ENCODE assay signal across 21 mouse cellular contexts in genomic region chr8:7799221-7799620, GRCm38 (mm10).
DNase-seq lines count a peak whose midpoint lies in the region; ATAC-seq and TF ChIP-seq lines count a peak whose summit lies in the region.
"Had no signal": no experiment of that assay in that cellular context is flagged by ENCODE, and none has a peak within 500 bp of the region (broad histone marks: within the 10 kb centered on the region; RNA-seq: fewer than 3 reads in every experiment).

No protein-coding gene starts in this region.

- H3K27me3 ChIP-seq in heart, adult 2 months (ENCODE audit: control insufficient read depth, insufficient read depth, low read length) = no peaks in the 10 kb centered on the region
- H3K27me3 ChIP-seq in kidney, embryonic 16.5 days (ENCODE audit: insufficient read depth, low read length) = no peaks in the 10 kb centered on the region
- no peaks in the 10 kb centered on the region for H3K27me3 ChIP-seq in kidney, embryonic 14.5 days (ENCODE audit: control insufficient read depth, insufficient read depth, low read length)
- H3K27me3 ChIP-seq in lung, postnatal 0 days (replicated peaks; ENCODE audit: insufficient read depth, low read length) = no peaks in the 10 kb centered on the region
- H3K27me3 ChIP-seq: forebrain, embryonic 15.5 days; heart, embryonic 13.5 days; neural tube, embryonic 13.5 days had no signal

- H3K79me2 ChIP-seq in heart, adult 2 months (replicated peaks; ENCODE audit: control insufficient read depth, insufficient read depth, low read length) = no peaks in the 10 kb centered on the region

- peak in 1 of 2 experiments; percentile 4 for DNase-seq in heart, adult 2 months
- DNase-seq in heart, postnatal 25 days (ENCODE audit: low spot score) = no peak
- no peak for DNase-seq in lung, postnatal 0 days (ENCODE audit: low spot score)
- DNase-seq in lung, adult 18-20 months = no peak
- no peak for DNase-seq in T-cell, adult 2 months (ENCODE audit: low spot score)
- DNase-seq: cerebellum, adult 9-11 months; layer of hippocampus, postnatal 36 days; retina, postnatal 1 day; right cerebral cortex, postnatal 25 days; spleen, adult 18-20 months had no signal

- TF ChIP-seq CTCF in heart, adult 2 months (IDR thresholded peaks at IDR 0.05) = peak; percentile 15; the same call in 1 of the 2 replicates
- TF ChIP-seq CTCF in lung, postnatal 0 days (IDR thresholded peaks at IDR 0.05) = no peak

- 49% methylated on average over 3 of the region's 3 CpGs for WGBS in heart, adult 2 months
- 73% methylated on average over 3 of the region's 3 CpGs for WGBS in kidney, embryonic 16.5 days
- WGBS in kidney, embryonic 14.5 days = 71% methylated on average over 3 of the region's 3 CpGs
- WGBS in lung, postnatal 0 days = 69% methylated on average over 3 of the region's 3 CpGs

- no peak for TF ChIP-seq POLR2A in heart, adult 2 months (IDR thresholded peaks at IDR 0.05; ENCODE audit: insufficient read depth, low read depth, low read length)

- no peaks in the 10 kb centered on the region for H3K9me3 ChIP-seq in kidney, embryonic 16.5 days (ENCODE audit: low read length)
- H3K9me3 ChIP-seq in kidney, embryonic 14.5 days (ENCODE audit: control insufficient read depth, low read length) = no peaks in the 10 kb centered on the region
- no peaks in the 10 kb centered on the region for H3K9me3 ChIP-seq in lung, postnatal 0 days (ENCODE audit: low read length)
- H3K9me3 ChIP-seq: forebrain, embryonic 15.5 days; heart, embryonic 13.5 days; midbrain, embryonic 10.5 days; neural tube, embryonic 13.5 days had no signal

- no peak overlapping the region for H3K4me2 ChIP-seq in kidney, embryonic 16.5 days (replicated peaks; ENCODE audit: low read depth, low read length)
- H3K4me2 ChIP-seq in kidney, embryonic 14.5 days (replicated peaks; ENCODE audit: low read depth, low read length) = no peak overlapping the region
- no peak overlapping the region for H3K4me2 ChIP-seq in lung, postnatal 0 days (replicated peaks; ENCODE audit: low read depth, low read length)
- H3K4me2 ChIP-seq: forebrain, embryonic 15.5 days; heart, embryonic 13.5 days; neural tube, embryonic 13.5 days had no signal

- H3K36me3 ChIP-seq in heart, adult 2 months (ENCODE audit: control insufficient read depth, insufficient read depth, low read length) = no peaks in the 10 kb centered on the region
- no peaks in the 10 kb centered on the region for H3K36me3 ChIP-seq in kidney, embryonic 16.5 days (ENCODE audit: insufficient read depth, low read length)
- no peaks in the 10 kb centered on the region for H3K36me3 ChIP-seq in kidney, embryonic 14.5 days (ENCODE audit: control insufficient read depth, insufficient read depth, low read length)
- H3K36me3 ChIP-seq in lung, postnatal 0 days (ENCODE audit: insufficient read depth, low read length) = no peaks in the 10 kb centered on the region
- H3K36me3 ChIP-seq: forebrain, embryonic 15.5 days; heart, embryonic 13.5 days; midbrain, embryonic 10.5 days; neural tube, embryonic 13.5 days had no signal

- H3K4me1 ChIP-seq in heart, adult 2 months (ENCODE audit: control insufficient read depth, insufficient read depth, low read length) = no peaks in the 10 kb centered on the region; the same call in 1 of the 2 replicates
- no peaks in the 10 kb centered on the region for H3K4me1 ChIP-seq in kidney, embryonic 16.5 days (ENCODE audit: insufficient read depth, low read length)
- H3K4me1 ChIP-seq in kidney, embryonic 14.5 days (ENCODE audit: control insufficient read depth, insufficient read depth, low read length) = no peaks in the 10 kb centered on the region
- no peaks in the 10 kb centered on the region for H3K4me1 ChIP-seq in lung, postnatal 0 days (ENCODE audit: insufficient read depth, low read depth, low read length)
- H3K4me1 ChIP-seq: forebrain, embryonic 15.5 days; midbrain, embryonic 10.5 days; neural tube, embryonic 13.5 days had no signal

- H3K9ac ChIP-seq in heart, adult 2 months (ENCODE audit: low read depth, low read length) = no peak overlapping the region
- no peak overlapping the region for H3K9ac ChIP-seq in kidney, embryonic 16.5 days (replicated peaks; ENCODE audit: low read length)
- H3K9ac ChIP-seq in kidney, embryonic 14.5 days (ENCODE audit: low read depth, low read length) = no peak overlapping the region
- H3K9ac ChIP-seq in lung, postnatal 0 days (replicated peaks; ENCODE audit: low read depth) = no peak overlapping the region
- H3K9ac ChIP-seq: forebrain, embryonic 15.5 days; heart, embryonic 13.5 days; neural tube, embryonic 13.5 days had no signal

- TF ChIP-seq EP300 in heart, adult 2 months (IDR thresholded peaks at IDR 0.05; ENCODE audit: insufficient read depth, low read depth, low read length) = no peak
- 0 out of 2 replicates have a peak, but pooled peaks have one; percentile 8 for TF ChIP-seq EP300 in lung, postnatal 0 days (IDR thresholded peaks at IDR 0.05)

- H3K4me3 ChIP-seq in heart, adult 2 months = no peak overlapping the region
- H3K4me3 ChIP-seq in kidney, embryonic 16.5 days (ENCODE audit: low read length) = no peak overlapping the region
- H3K4me3 ChIP-seq in kidney, embryonic 14.5 days (ENCODE audit: low read length) = no peak overlapping the region
- no peak overlapping the region for H3K4me3 ChIP-seq in lung, postnatal 0 days (ENCODE audit: low read depth, low read length)
- H3K4me3 ChIP-seq: forebrain, embryonic 15.5 days; heart, embryonic 13.5 days; midbrain, embryonic 10.5 days; myocyte; neural tube, embryonic 13.5 days had no signal

- intact Hi-C loops in heart, adult 2 months (cut with DNase I) = no loop called here
- intact Hi-C loops in heart, postnatal 25 days (cut with DNase I) = no loop called here

- peak; percentile 35; the same call in 1 of the 2 replicates for ATAC-seq in kidney, embryonic 16.5 days (ENCODE audit: low FRiP score, low TSS enrichment)
- ATAC-seq in kidney, embryonic 14.5 days (ENCODE audit: low FRiP score, low TSS enrichment) = no peak
- no peak for ATAC-seq in lung, postnatal 0 days
- ATAC-seq: activated CD4-positive, CD25-positive, alpha-beta regulatory T cell, adult 4 months; forebrain, embryonic 15.5 days; hindbrain, postnatal 0 days; intestine, embryonic 16.5 days; midbrain, embryonic 16.5 days had no signal

- no peak overlapping the region for H3K27ac ChIP-seq in heart, adult 2 months
- no peak overlapping the region for H3K27ac ChIP-seq in kidney, embryonic 16.5 days (ENCODE audit: low read length)
- H3K27ac ChIP-seq in kidney, embryonic 14.5 days (ENCODE audit: low read depth, low read length) = no peak overlapping the region
- no peak overlapping the region for H3K27ac ChIP-seq in lung, postnatal 0 days (ENCODE audit: low read length)
- H3K27ac ChIP-seq: forebrain, embryonic 15.5 days; heart, embryonic 13.5 days; hindbrain, postnatal 0 days; midbrain, embryonic 10.5 days; neural tube, embryonic 13.5 days had no signal
